ENCODE assay signal across 15 mouse cellular contexts in the genomic region with DNA sequence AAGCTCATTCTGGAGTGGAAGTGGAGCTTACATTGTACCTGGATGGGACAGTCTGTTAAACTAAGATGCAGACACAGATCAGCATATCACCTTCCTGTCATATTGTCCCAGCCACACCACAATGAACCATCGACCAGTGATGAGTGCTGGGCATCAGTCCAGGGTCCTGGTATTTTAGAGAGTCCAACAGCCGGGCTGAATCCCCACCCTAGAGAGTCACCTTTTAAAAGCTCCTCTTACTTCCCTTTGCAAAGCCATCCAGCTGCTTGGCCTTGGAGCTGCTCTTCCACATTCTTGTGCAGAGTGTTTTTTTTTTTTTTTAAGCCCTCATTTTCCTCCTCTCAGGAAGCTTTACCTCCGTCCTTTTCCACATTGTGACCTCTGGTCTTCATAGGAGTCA. TPM values are rescaled to one million over a fixed set of nuclear protein-coding genes. Genes with fewer than 3 reads are reported as not detected.
DNase-seq lines count a peak whose midpoint lies in the region; ATAC-seq and TF ChIP-seq lines count a peak whose summit lies in the region.
"Had no signal": no experiment of that assay in that cellular context is flagged by ENCODE, and none has a peak within 500 bp of the region (broad histone marks: within the 10 kb centered on the region; RNA-seq: fewer than 3 reads in every experiment).

No protein-coding gene starts in this region.

- peak; percentile 14 for DNase-seq in adrenal gland, postnatal 10 days
- DNase-seq in adrenal gland, postnatal 14 days, result no peak
- no peak for DNase-seq in heart, postnatal 4 days
- DNase-seq in 3T3-L1 (ENCODE audit: low read depth, low spot score), result peak; percentile 55
- no peak for DNase-seq in spleen, postnatal 36 days (ENCODE audit: low spot score in 2 of 2)
- DNase-seq: cerebellum, postnatal 10 days; heart, adult 2 months; right cerebral cortex, postnatal 25 days had no signal

- H3K9me3 ChIP-seq in heart, embryonic 15.5 days (replicated peaks), result no peaks in the 10 kb centered on the region
- no peaks in the 10 kb centered on the region for H3K9me3 ChIP-seq in forebrain, embryonic 13.5 days (replicated peaks)
- H3K9me3 ChIP-seq: limb, embryonic 13.5 days; neural tube, embryonic 12.5 days had no signal

- H3K4me2 ChIP-seq in heart, embryonic 15.5 days, result no peak overlapping the region
- H3K4me2 ChIP-seq in myocyte (ENCODE audit: low read depth), result peak overlapping the region; percentile 82
- no peak overlapping the region for H3K4me2 ChIP-seq in forebrain, embryonic 13.5 days
- H3K4me2 ChIP-seq: hindbrain, embryonic 14.5 days; limb, embryonic 13.5 days; neural tube, embryonic 12.5 days had no signal

- 25% methylated on average over 3 of the region's 3 CpGs for WGBS in heart, embryonic 15.5 days
- 75% methylated on average over 3 of the region's 3 CpGs for WGBS in forebrain, embryonic 13.5 days

- H3K27ac ChIP-seq in heart, embryonic 15.5 days, result 0 out of 2 replicates have a peak overlapping the region, but pooled peaks have one; percentile 49
- H3K27ac ChIP-seq in forebrain, embryonic 13.5 days, result no peak overlapping the region
- H3K27ac ChIP-seq: hindbrain, embryonic 14.5 days; limb, embryonic 13.5 days; neural tube, embryonic 12.5 days had no signal

- no peak overlapping the region for H3K4me3 ChIP-seq in heart, embryonic 15.5 days
- no peak overlapping the region for H3K4me3 ChIP-seq in myocyte
- no peak overlapping the region for H3K4me3 ChIP-seq in forebrain, embryonic 13.5 days
- H3K4me3 ChIP-seq: heart, adult 2 months; limb, embryonic 13.5 days; neural tube, embryonic 12.5 days had no signal

- no peak overlapping the region for H3K9ac ChIP-seq in heart, embryonic 15.5 days
- H3K9ac ChIP-seq in forebrain, embryonic 13.5 days, result no peak overlapping the region
- H3K9ac ChIP-seq: hindbrain, embryonic 14.5 days; limb, embryonic 13.5 days; neural tube, embryonic 12.5 days had no signal

- no peak for ATAC-seq in heart, embryonic 15.5 days (replicated peaks; ENCODE audit: insufficient number of reproducible peaks, insufficient read depth, low FRiP score, low read depth)
- no peak for ATAC-seq in forebrain, embryonic 13.5 days
- ATAC-seq: intestine, embryonic 16.5 days had no signal

- no peak overlapping the region for H3ac ChIP-seq in myocyte (ENCODE audit: control insufficient read depth, insufficient read length)

- H3K36me3 ChIP-seq in heart, embryonic 15.5 days, result no peaks in the 10 kb centered on the region
- no peaks in the 10 kb centered on the region for H3K36me3 ChIP-seq in myocyte (ENCODE audit: control insufficient read depth, insufficient read depth)
- no peaks in the 10 kb centered on the region for H3K36me3 ChIP-seq in forebrain, embryonic 13.5 days (ENCODE audit: poor library complexity, severe bottlenecking)
- H3K36me3 ChIP-seq: limb, embryonic 13.5 days; neural tube, embryonic 12.5 days had no signal

- no peak for TF ChIP-seq POLR2A in myocyte (IDR thresholded peaks at IDR 0.05; ENCODE audit: insufficient read length, low read depth)

- H3K4me1 ChIP-seq in heart, embryonic 15.5 days (replicated peaks), result peaks cover 28% of the 10 kb centered on the region
- no peaks in the 10 kb centered on the region; the same call in 1 of the 2 replicates for H3K4me1 ChIP-seq in forebrain, embryonic 13.5 days
- H3K4me1 ChIP-seq: neural tube, embryonic 12.5 days had no signal

- no peaks in the 10 kb centered on the region for H3K27me3 ChIP-seq in heart, embryonic 15.5 days
- no peaks in the 10 kb centered on the region for H3K27me3 ChIP-seq in myocyte (ENCODE audit: control insufficient read depth, insufficient read depth, insufficient read length)
- H3K27me3 ChIP-seq in forebrain, embryonic 13.5 days, result no peaks in the 10 kb centered on the region
- H3K27me3 ChIP-seq: limb, embryonic 13.5 days; neural tube, embryonic 12.5 days had no signal

- no peaks in the 10 kb centered on the region for H3K79me2 ChIP-seq in myocyte (ENCODE audit: control insufficient read depth, insufficient read depth)

TF ChIP-seq in myocyte, 11 proteins besides CTCF, POLR2A, EP300 and RAD21:
- TF ChIP-seq USF1 (IDR thresholded peaks at IDR 0.05; ENCODE audit: low read depth) (no peak), TCF12 (IDR thresholded peaks at IDR 0.05; ENCODE audit: insufficient read depth, poor library complexity, severe bottlenecking) (peak; percentile 27), CEBPB (IDR thresholded peaks at IDR 0.05; ENCODE audit: insufficient read depth, poor library complexity, severe bottlenecking) (no peak), E2F4 (IDR thresholded peaks at IDR 0.05; ENCODE audit: insufficient read depth) (no peak), MYOG (IDR thresholded peaks at IDR 0.05; ENCODE audit: control insufficient read depth in 1 of 3, insufficient read depth in 1 of 3, insufficient read length in 2 of 3, low read depth in 2 of 3) (peak in 2 of 3 experiments; percentile 16 to 19), REST (IDR thresholded peaks at IDR 0.05; ENCODE audit: insufficient read depth, insufficient read length) (no peak), POLR2AphosphoS2 (IDR thresholded peaks at IDR 0.05; ENCODE audit: insufficient read length, low read depth) (no peak), SRF (IDR thresholded peaks at IDR 0.05; ENCODE audit: control insufficient read depth, insufficient read length, low read depth) (no peak), MYOD1 (IDR thresholded peaks at IDR 0.05; ENCODE audit: control insufficient read depth in 1 of 3, insufficient read length in 2 of 3, low read depth in 2 of 3) (peak in 1 of 3 experiments; percentile 43), TCF3 (IDR thresholded peaks at IDR 0.05; ENCODE audit: insufficient read length, low read depth) (no peak), MAX (IDR thresholded peaks at IDR 0.05; ENCODE audit: low read depth) (no peak)
TF ChIP-seq in myocyte: peak in this region for 3.

RNA-seq across cellular contexts. Expression of a gene that starts 33.2 kb away (rescaled TPM):
- 10 to 100 TPM; 13.7 to 21.9 TPM for total RNA-seq in adrenal gland, postnatal 10 days (2021)
- 19.3 and 23.7 TPM in 2 replicates for total RNA-seq in adrenal gland, postnatal 14 days (2021)
- 13.0 and 14.8 TPM in 2 replicates for polyA plus RNA-seq in heart, embryonic 15.5 days (2015; fragmentation: Nextera tagmentation; extraction: Ambion mirVana)
- total RNA-seq in heart, postnatal 4 days (2021), result 10 to 100 TPM; 30.8 to 33.3 TPM
- polyA plus RNA-seq in myocyte (2012; fragmentation: generic; extraction: Trizol), result 1.3 TPM
- polyA plus RNA-seq in forebrain, embryonic 13.5 days (2015; fragmentation: Nextera tagmentation; extraction: Ambion mirVana), result 9.4 and 10.4 TPM in 2 replicates

Comparison
In these comparisons a context has a peak if more than half of its experiments do, and no peak if none do; other contexts are left out.
1. DNase-seq: peak in adrenal gland, postnatal 10 days (single experiment) and 3T3-L1 (single experiment); none in adrenal gland, postnatal 14 days (single experiment), heart, postnatal 4 days (single experiment) and spleen, postnatal 36 days (0 of 2).